Mouse (Mus musculus) lung, postnatal 0 days (tissue): ENCODE data around the gene Rundc3a.

Experiments
- CTCF ChIP-seq: IDR thresholded peaks from 2 replicates; pipeline ENCODE4 v1.5.1; 2016; ENCODE audit warnings: antibody characterized with exemption, mild to moderate bottlenecking
- EP300 ChIP-seq: IDR thresholded peaks from 2 replicates; pipeline ENCODE4 v1.6.1; 2016; ENCODE audit warnings: antibody characterized with exemption, mild to moderate bottlenecking, control low read depth

DNA sequence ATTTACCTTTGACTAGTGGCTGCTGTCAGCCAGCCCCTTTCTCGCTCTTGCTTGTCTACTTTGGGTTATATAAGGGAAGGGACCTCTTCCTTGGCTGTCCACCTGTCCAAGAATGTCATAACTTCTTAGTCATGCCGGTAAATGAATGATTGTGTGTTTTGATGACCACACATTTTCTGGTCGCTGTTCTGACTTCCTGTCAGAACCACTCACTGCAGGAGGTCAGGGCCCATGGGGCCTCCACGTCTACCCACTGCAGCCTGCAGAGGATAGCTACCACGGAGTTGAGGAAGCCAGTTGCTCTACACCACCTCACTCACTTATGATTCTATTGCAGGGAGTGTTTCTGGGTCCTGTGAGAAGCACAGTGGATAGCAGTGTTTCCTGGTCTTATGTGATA lies 7.1 kb upstream of the Rundc3a start:
- TF ChIP-seq EP300 = no peak
- no peak for TF ChIP-seq CTCF
